Mouse (Mus musculus) erythroblast, embryonic 14.5 days (primary cell): ENCODE data around the gene Ins2. TPM values are rescaled to one million over a fixed set of nuclear protein-coding genes. Genes with fewer than 3 reads are reported as not detected.
A peak's percentile ranks its signal among the peaks of the same experiment; 100 is the strongest.

ENCODE experiments used
- H3K27me3 ChIP-seq: 2 replicates; pipeline ENCODE4 v1.6.1; 2012; ENCODE audit warnings: inconsistent platforms; ENCODE audit not compliant: control insufficient read depth
- H3K36me3 ChIP-seq: 2 replicates; pipeline ENCODE4 v1.6.1; 2012; ENCODE audit warnings: mild to moderate bottlenecking, inconsistent platforms; ENCODE audit not compliant: control insufficient read depth
- H3K4me1 ChIP-seq: 2 replicates; pipeline ENCODE4 v1.6.1; 2012; ENCODE audit warnings: inconsistent platforms; ENCODE audit not compliant: control insufficient read depth
- H3K4me3 ChIP-seq: replicated peaks from 2 replicates; pipeline ENCODE3; 2012; ENCODE audit warnings: moderate library complexity, mild to moderate bottlenecking, inconsistent platforms
- H3K9me3 ChIP-seq: 2 replicates; pipeline ENCODE4 v1.6.1; 2012; ENCODE audit warnings: low read length, inconsistent platforms, mixed read lengths; ENCODE audit not compliant: control insufficient read depth
- GATA1 ChIP-seq: IDR thresholded peaks from 2 replicates; pipeline ENCODE4 v1.6.1; 2012; ENCODE audit warnings: low read length, inconsistent platforms, mixed read lengths
- TAL1 ChIP-seq: IDR thresholded peaks from 3 replicates; pipeline ENCODE4 v1.6.1; 2012; ENCODE audit warnings: low read length, inconsistent platforms, mixed read lengths
- polyA plus RNA-seq: library from polyadenylated mRNA; stranded (reverse); fragments of >175 nt; gene quantifications from 2 replicates; pipeline ENCODE4 v1.2.3, GENCODE M21; 2012

The Ins2 gene
- polyA plus RNA-seq, 1 experiment = not detected

GRCm38 (mm10) chr7:142666659-142667058 lies 76.5 kb downstream of the Ins2 start, which contains the start of gene Igf2:
TSS of gene Igf2 (minus strand) at chr7:142666816.
- H3K9me3 ChIP-seq = peaks cover 24% of the 10 kb centered on the region
- H3K27me3 ChIP-seq = peaks cover 52% of the 10 kb centered on the region
- TF ChIP-seq TAL1 = no peak
- no peak for TF ChIP-seq GATA1
- H3K4me3 ChIP-seq = no peak within 1 kb of the TSS
- no peaks in the 10 kb centered on the region for H3K4me1 ChIP-seq
- no peaks in the 10 kb centered on the region; the same call in 1 of the 2 replicates for H3K36me3 ChIP-seq

GRCm38 (mm10) chr7:142666109-142666508 lies 77.1 kb downstream of the Ins2 start:
- no peak for TF ChIP-seq GATA1
- TF ChIP-seq TAL1 = no peak
- no peaks in the 10 kb centered on the region; the same call in 1 of the 2 replicates for H3K36me3 ChIP-seq
- H3K27me3 ChIP-seq = peaks cover 58% of the 10 kb centered on the region
- peaks cover 23% of the 10 kb centered on the region for H3K9me3 ChIP-seq
- no peaks in the 10 kb centered on the region for H3K4me1 ChIP-seq
- H3K4me3 ChIP-seq = no peak overlapping the region

- H3K4me3 ChIP-seq = no peak overlapping the region
- no peak for TF ChIP-seq GATA1
- no peak for TF ChIP-seq TAL1
- H3K36me3 ChIP-seq = no peaks in the 10 kb centered on the region; the same call in 1 of the 2 replicates
- no peaks in the 10 kb centered on the region for H3K4me1 ChIP-seq
- H3K9me3 ChIP-seq = peaks cover 23% of the 10 kb centered on the region
- peaks cover 65% of the 10 kb centered on the region for H3K27me3 ChIP-seq
These were observed 77.8 kb downstream of the Ins2 start for GRCm38 (mm10) chr7:142665364-142665763.

- Histone ChIP-seq H3K4me1 (no peaks in the 10 kb centered on the region), H3K27me3 (peaks cover 73% of the 10 kb centered on the region), H3K36me3 (no peaks in the 10 kb centered on the region; the same call in 1 of the 2 replicates), H3K9me3 (peaks cover 15% of the 10 kb centered on the region), H3K4me3 (no peak overlapping the region)
- TF ChIP-seq GATA1 (no peak), TAL1 (no peak)
These were observed 78.6 kb downstream of the Ins2 start for GRCm38 (mm10) chr7:142664465-142665029.

GRCm38 (mm10) chr7:142663931-142664421 lies 79.2 kb downstream of the Ins2 start:
- Histone ChIP-seq H3K36me3 (no peaks in the 10 kb centered on the region; the same call in 1 of the 2 replicates), H3K4me3 (no peak overlapping the region), H3K4me1 (peaks cover 2% of the 10 kb centered on the region; the same call in 1 of the 2 replicates), H3K27me3 (peaks cover 79% of the 10 kb centered on the region), H3K9me3 (peaks cover 10% of the 10 kb centered on the region)
- TF ChIP-seq GATA1 (no peak), TAL1 (no peak)

GRCm38 (mm10) chr7:142663151-142663550 lies 80.0 kb downstream of the Ins2 start:
- Histone ChIP-seq H3K9me3 (peaks cover 5% of the 10 kb centered on the region), H3K4me3 (no peak overlapping the region), H3K27me3 (peaks cover 87% of the 10 kb centered on the region), H3K36me3 (no peaks in the 10 kb centered on the region; the same call in 1 of the 2 replicates), H3K4me1 (peaks cover 4% of the 10 kb centered on the region; the same call in 1 of the 2 replicates)
- TF ChIP-seq GATA1 = no peak
- TF ChIP-seq TAL1 = no peak

- no peaks in the 10 kb centered on the region for H3K36me3 ChIP-seq
- peaks cover 100% of the 10 kb centered on the region for H3K27me3 ChIP-seq
- no peak overlapping the region for H3K4me3 ChIP-seq
- H3K9me3 ChIP-seq = peaks cover 4% of the 10 kb centered on the region; the same call in 1 of the 2 replicates
- peaks cover 4% of the 10 kb centered on the region; the same call in 1 of the 2 replicates for H3K4me1 ChIP-seq
- no peak for TF ChIP-seq GATA1
- no peak for TF ChIP-seq TAL1
These were observed 81.4 kb downstream of the Ins2 start for GRCm38 (mm10) chr7:142661811-142662210.

- Histone ChIP-seq H3K27me3 (peaks cover 100% of the 10 kb centered on the region), H3K4me3 (peak overlapping the region; percentile 48), H3K9me3 (peaks cover 4% of the 10 kb centered on the region; the same call in 1 of the 2 replicates), H3K4me1 (peaks cover 4% of the 10 kb centered on the region; the same call in 1 of the 2 replicates), H3K36me3 (no peaks in the 10 kb centered on the region)
- no peak for TF ChIP-seq TAL1
- TF ChIP-seq GATA1 = no peak
These were observed 82.1 kb downstream of the Ins2 start for GRCm38 (mm10) chr7:142661046-142661445.

- H3K9me3 ChIP-seq = peaks cover 4% of the 10 kb centered on the region; the same call in 1 of the 2 replicates
- H3K4me3 ChIP-seq = peak overlapping the region; percentile 48
- H3K4me1 ChIP-seq = peaks cover 4% of the 10 kb centered on the region; the same call in 1 of the 2 replicates
- no peak for TF ChIP-seq GATA1
- TF ChIP-seq TAL1 = no peak
- peaks cover 100% of the 10 kb centered on the region for H3K27me3 ChIP-seq
- no peaks in the 10 kb centered on the region for H3K36me3 ChIP-seq
These were observed 82.6 kb downstream of the Ins2 start for GRCm38 (mm10) chr7:142660651-142660945.
